Mouse (Mus musculus): ENCODE data around the gene Trim8.

GRCm38 (mm10) chr19:46524601-46525321 is 23.3 kb downstream of the Trim8 start:
- TF ChIP-seq CTCF (IDR thresholded peaks at IDR 0.05) (peak; percentile 71), POLR2A (IDR thresholded peaks at IDR 0.05; ENCODE audit: insufficient read depth, low read depth, low read length) (0 out of 2 replicates have a peak, but pooled peaks have one; percentile 22)
